Mouse (Mus musculus) v-Abl transformed pro-B cells (cell line): ENCODE results near the gene Vbp1.
"Not testable (repeated sequence)": the region's sequence is repeated elsewhere in the genome, so short reads cannot be mapped to it uniquely, and the experiment has no call there.

Source experiments
- in situ Hi-C, 2 experiments: fragments of 400-800 bp; cut with MboI; formaldehyde crosslinking; loops; one replicate each; pipeline ENCODE4 v1.15.1; 2025; ENCODE audit not compliant: unreplicated experiment in 2 of 2

The Vbp1 gene

GRCm38 (mm10) chrX:75514179-75514972, at the start of gene Vbp1:
Vbp1 (plus strand) TSS chrX:75514299.
- in situ Hi-C loops = loop anchor here in 1 of 2 experiments (25.0 kb wide), 1 partner anchor 1077 kb away; the partner anchor contains the start of gene G6pdx

- in situ Hi-C loops = not testable (repeated sequence)
These were observed 38.9 kb upstream of the Vbp1 start for GRCm38 (mm10) chrX:75475182-75475644.

GRCm38 (mm10) chrX:75489886-75490285, 24.2 kb upstream of the Vbp1 start:
- in situ Hi-C loops = no loop called here

- in situ Hi-C loops = loop anchor here in 1 of 2 experiments (25.0 kb wide), 1 partner anchor 1076 kb away; the partner anchor contains the start of gene G6pdx
These were observed 316 bp upstream of the Vbp1 start for GRCm38 (mm10) chrX:75513787-75514178.

GRCm38 (mm10) chrX:75577582-75578324, 63.7 kb downstream of the Vbp1 start, which contains the start of gene Rab39b:
Rab39b (minus strand) TSS chrX:75578231.
- in situ Hi-C loops = no loop called here

- in situ Hi-C loops = no loop called here
These were observed 64.4 kb downstream of the Vbp1 start for GRCm38 (mm10) chrX:75578539-75578938.
